Mouse (Mus musculus) liver, adult 2 months (tissue): ENCODE results near the gene Luzp2.

Experiments
- CTCF ChIP-seq: fragments of 200-500 bp; IDR thresholded peaks from 2 replicates; pipeline ENCODE4 v1.5.1; 2011; ENCODE audit warnings: low read depth, low read length, control low read depth
- POLR2A ChIP-seq: fragments of 200-500 bp; IDR thresholded peaks from 2 replicates; pipeline ENCODE4 v1.6.1; 2011; ENCODE audit warnings: low read length, control low read depth; ENCODE audit not compliant: insufficient read depth; ENCODE audit errors: extremely low read depth

GRCm38 (mm10) chr7:54845875-54846691, 10.8 kb downstream of the Luzp2 start:
- no peak for TF ChIP-seq POLR2A
- TF ChIP-seq CTCF: no peak
